Mouse (Mus musculus): ENCODE measurements around the gene Vps18.

DNA sequence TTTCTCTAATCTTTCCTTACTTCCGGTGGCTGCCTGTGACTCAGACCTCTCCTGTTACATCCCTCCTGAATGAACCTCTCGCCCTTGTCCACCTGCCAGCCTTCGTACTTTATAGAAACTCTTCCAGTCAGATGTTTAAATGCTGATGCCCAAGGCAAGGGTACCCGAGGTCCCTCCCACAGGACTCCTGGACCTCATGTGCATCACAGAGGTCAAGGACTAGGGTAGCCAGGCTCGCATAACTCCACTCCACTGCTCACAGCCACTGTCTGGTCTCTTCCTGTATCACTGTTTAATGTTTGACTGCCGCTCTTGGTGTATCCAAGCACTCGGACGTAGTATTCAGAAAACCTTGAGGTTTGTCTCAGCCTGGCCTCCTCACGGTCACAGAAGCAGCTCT, 46.0 kb upstream of the Vps18 start:
- TF ChIP-seq CTCF (IDR thresholded peaks at IDR 0.05) (no peak), EP300 (IDR thresholded peaks at IDR 0.05; ENCODE audit: insufficient read depth, low read depth, low read length) (no peak)

All from heart, adult 2 months (tissue).